Mouse (Mus musculus) heart, postnatal 0 days (tissue): ENCODE measurements around the gene Clrn3. TPM values are rescaled to one million over a fixed set of nuclear protein-coding genes. Genes with fewer than 3 reads are reported as not detected.
"Not testable (repeated sequence)": the region's sequence is repeated elsewhere in the genome, so short reads cannot be mapped to it uniquely, and the experiment has no call there.

ENCODE experiments used
- ATAC-seq: fragments of 200-750 bp; cut with Nextera tagmentation; 2 replicates; pipeline ENCODE4 v1.8.0; 2017; ENCODE audit warnings: low read depth, moderate number of reproducible peaks, moderate library complexity; ENCODE audit not compliant: insufficient read depth
- DNase-seq: peaks from one replicate; pipeline ENCODE4 v3.0.0-alpha.2; 2016; ENCODE audit warnings: low spot score
- H3K27ac ChIP-seq: fragments of 300-500 bp; sonication (generic); 2 replicates; pipeline ENCODE4 v1.5.1; 2014; ENCODE audit warnings: low read depth, mild to moderate bottlenecking
- H3K27me3 ChIP-seq: fragments of 300-500 bp; sonication (generic); 2 replicates; pipeline ENCODE4 v1.6.1; 2014; ENCODE audit warnings: low read length, mixed read lengths; ENCODE audit not compliant: control insufficient read depth, insufficient read depth
- H3K36me3 ChIP-seq: fragments of 300-500 bp; sonication (generic); replicated peaks from 2 replicates; pipeline ENCODE4 v1.6.1; 2014; ENCODE audit warnings: low read length, mixed read lengths; ENCODE audit not compliant: control insufficient read depth, insufficient read depth
- H3K4me1 ChIP-seq: fragments of 300-500 bp; sonication (generic); 2 replicates; pipeline ENCODE4 v1.6.1; 2014; ENCODE audit warnings: antibody characterized with exemption; ENCODE audit not compliant: control insufficient read depth, insufficient read depth
- H3K4me2 ChIP-seq: fragments of 300-500 bp; sonication (generic); 2 replicates; pipeline ENCODE4 v1.6.1; 2014; ENCODE audit warnings: low read depth, mild to moderate bottlenecking, low read length, moderate library complexity
- H3K4me3 ChIP-seq: fragments of 300-500 bp; sonication (generic); 2 replicates; pipeline ENCODE4 v1.5.1; 2014; ENCODE audit warnings: low read depth, low read length
- H3K9ac ChIP-seq: fragments of 300-500 bp; sonication (generic); replicated peaks from 2 replicates; pipeline ENCODE4 v1.6.1; 2014; ENCODE audit warnings: low read depth, low read length, mixed read lengths
- H3K9me3 ChIP-seq: fragments of 300-500 bp; sonication (generic); replicated peaks from 2 replicates; pipeline ENCODE4 v1.6.1; 2016; ENCODE audit warnings: low read length; ENCODE audit not compliant: control insufficient read depth
- CTCF ChIP-seq: IDR thresholded peaks from 2 replicates; pipeline ENCODE4 v1.5.1; 2016; ENCODE audit warnings: antibody characterized with exemption, control low read depth, low read depth
- EP300 ChIP-seq: IDR thresholded peaks from 2 replicates; pipeline ENCODE4 v1.6.1; 2016; ENCODE audit warnings: antibody characterized with exemption, low read depth
- WGBS: fragments of 180-500 bp; shearing (Covaris S2); extraction: QIAGEN DNeasy Blood & Tissue Kit; methylation state at CpG from one replicate; pipeline ENCODE4 v1.1.7; 2014; 5-methylcytosine and 5-hydroxymethylcytosine counted together
- polyA plus RNA-seq: library from polyadenylated mRNA; unstranded; fragments of >200 nt; fragmentation: Nextera tagmentation; extraction: Ambion mirVana; gene quantifications from 2 replicates; pipeline ENCODE4 v1.2.1, GENCODE M21; 2015
- total RNA-seq: library from RNA; depleted of rRNA; stranded (reverse); fragments of >200 nt; gene quantifications from 2 replicates; pipeline ENCODE4 v1.2.3, GENCODE M21; 2014; ENCODE audit warnings: low replicate concordance; rRNA removed

The Clrn3 gene
- total RNA-seq (not detected in 2 replicates), polyA plus RNA-seq (not detected in 2 replicates)

- Histone ChIP-seq H3K27me3 (no peaks in the 10 kb centered on the region), H3K36me3 (no peaks in the 10 kb centered on the region), H3K27ac (no peak within 1 kb of the TSS), H3K4me1 (no peaks in the 10 kb centered on the region), H3K4me3 (no peak within 1 kb of the TSS), H3K9me3 (no peaks in the 10 kb centered on the region), H3K9ac (no peak within 1 kb of the TSS), H3K4me2 (no peak within 1 kb of the TSS)
- no peak for TF ChIP-seq EP300
- no peak for TF ChIP-seq CTCF
- ATAC-seq, result no peak
- DNase-seq, result no peak
- WGBS, result 82% methylated on average over 7 of the region's 7 CpGs
These were observed at the start of gene Clrn3 for GRCm38 (mm10) chr7:135528515-135528914. Clrn3 (minus strand) TSS chr7:135528654.

DNA sequence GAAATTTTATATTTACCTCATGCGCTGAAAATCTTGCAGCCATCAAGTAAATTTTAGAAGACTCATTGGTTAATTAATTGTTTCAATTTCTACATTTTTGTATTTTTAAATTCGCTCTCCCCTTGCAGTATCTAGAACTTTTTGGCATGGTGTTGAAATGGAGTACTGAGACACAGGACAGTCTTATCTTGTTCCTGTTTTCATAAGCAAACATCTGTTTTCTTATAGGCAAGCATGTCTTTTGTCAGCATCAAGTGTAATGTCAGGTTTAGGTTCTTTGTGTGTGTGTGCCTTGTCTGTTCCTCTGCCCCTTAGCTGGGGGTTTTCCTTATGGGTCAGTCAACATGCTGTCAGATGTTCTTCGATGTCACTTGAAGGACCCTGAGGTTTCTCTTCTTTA lies 47.9 kb upstream of the Clrn3 start:
- Histone ChIP-seq H3K36me3 (no peaks in the 10 kb centered on the region), H3K4me3 (no peak overlapping the region), H3K27me3 (no peaks in the 10 kb centered on the region), H3K4me1 (no peaks in the 10 kb centered on the region), H3K9me3 (no peaks in the 10 kb centered on the region), H3K9ac (no peak overlapping the region), H3K27ac (no peak overlapping the region), H3K4me2 (no peak overlapping the region)
- WGBS, result 73% methylated on average over 3 of the region's 3 CpGs
- ATAC-seq (no peak), DNase-seq (no peak)
- TF ChIP-seq EP300 (no peak), CTCF (no peak)

- not testable (repeated sequence) for H3K4me3 ChIP-seq, H3K27me3 ChIP-seq, DNase-seq, H3K27ac ChIP-seq, H3K4me1 ChIP-seq, H3K4me2 ChIP-seq, H3K9ac ChIP-seq, ATAC-seq, H3K36me3 ChIP-seq, H3K9me3 ChIP-seq
- WGBS, result 50% methylated on average over 6 of the region's 7 CpGs
These were observed 47.0 kb upstream of the Clrn3 start for GRCm38 (mm10) chr7:135575319-135576069.

- H3K4me1 ChIP-seq, result no peaks in the 10 kb centered on the region
- no peak for DNase-seq
- H3K9ac ChIP-seq, result no peak overlapping the region
- no peak for ATAC-seq
- TF ChIP-seq EP300 (no peak), CTCF (no peak)
- no peak overlapping the region for H3K4me3 ChIP-seq
- no peaks in the 10 kb centered on the region for H3K9me3 ChIP-seq
- no peak overlapping the region for H3K4me2 ChIP-seq
- no peaks in the 10 kb centered on the region for H3K27me3 ChIP-seq
- no peaks in the 10 kb centered on the region for H3K36me3 ChIP-seq
- no peak overlapping the region for H3K27ac ChIP-seq
- 58% methylated on average over 10 of the region's 10 CpGs for WGBS
These were observed 43.6 kb upstream of the Clrn3 start for GRCm38 (mm10) chr7:135571951-135572559.

DNA sequence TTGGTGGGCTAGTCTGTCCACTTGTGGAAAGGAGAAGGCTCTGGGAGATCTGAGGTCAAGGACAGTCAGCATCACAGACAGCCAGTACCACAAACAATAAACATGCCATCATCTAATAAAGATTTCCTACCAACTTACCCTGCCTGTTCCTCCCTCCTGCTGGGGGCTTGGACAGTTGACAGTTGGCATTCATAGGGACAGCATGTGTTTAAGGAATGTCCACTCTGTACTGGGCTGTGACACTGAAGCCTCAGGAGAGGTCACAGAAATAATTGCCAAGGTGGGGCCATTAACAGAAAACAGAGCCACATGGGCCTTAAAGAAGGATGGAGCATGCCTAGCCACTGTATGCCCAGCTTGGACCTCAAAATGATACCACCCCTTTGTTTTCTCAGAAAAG lies 42.9 kb upstream of the Clrn3 start:
- no peak overlapping the region for H3K9ac ChIP-seq
- H3K27me3 ChIP-seq, result no peaks in the 10 kb centered on the region
- TF ChIP-seq EP300, result no peak
- no peak for TF ChIP-seq CTCF
- H3K4me1 ChIP-seq, result no peaks in the 10 kb centered on the region
- H3K27ac ChIP-seq, result no peak overlapping the region
- H3K4me2 ChIP-seq, result no peak overlapping the region
- DNase-seq, result no peak
- H3K36me3 ChIP-seq, result no peaks in the 10 kb centered on the region
- no peaks in the 10 kb centered on the region for H3K9me3 ChIP-seq
- H3K4me3 ChIP-seq, result no peak overlapping the region
- no peak for ATAC-seq

GRCm38 (mm10) chr7:135568550-135568949 lies 40.1 kb upstream of the Clrn3 start:
- Histone ChIP-seq H3K27me3 (no peaks in the 10 kb centered on the region), H3K4me2 (no peak overlapping the region), H3K4me3 (no peak overlapping the region), H3K9me3 (no peaks in the 10 kb centered on the region), H3K9ac (no peak overlapping the region), H3K27ac (no peak overlapping the region), H3K36me3 (no peaks in the 10 kb centered on the region), H3K4me1 (no peaks in the 10 kb centered on the region)
- ATAC-seq (no peak), DNase-seq (no peak)
- TF ChIP-seq EP300 (no peak), CTCF (no peak)
- whole genome bisulfite sequencing, result 78% methylated on average over 2 of the region's 2 CpGs
